Mouse (Mus musculus) right cerebral cortex, postnatal 14 days (tissue): ENCODE data around the gene Mylpf.

Experiments used
- DNase-seq: peaks from one replicate; pipeline ENCODE4 v3.0.0; 2022

The Mylpf gene

DNA sequence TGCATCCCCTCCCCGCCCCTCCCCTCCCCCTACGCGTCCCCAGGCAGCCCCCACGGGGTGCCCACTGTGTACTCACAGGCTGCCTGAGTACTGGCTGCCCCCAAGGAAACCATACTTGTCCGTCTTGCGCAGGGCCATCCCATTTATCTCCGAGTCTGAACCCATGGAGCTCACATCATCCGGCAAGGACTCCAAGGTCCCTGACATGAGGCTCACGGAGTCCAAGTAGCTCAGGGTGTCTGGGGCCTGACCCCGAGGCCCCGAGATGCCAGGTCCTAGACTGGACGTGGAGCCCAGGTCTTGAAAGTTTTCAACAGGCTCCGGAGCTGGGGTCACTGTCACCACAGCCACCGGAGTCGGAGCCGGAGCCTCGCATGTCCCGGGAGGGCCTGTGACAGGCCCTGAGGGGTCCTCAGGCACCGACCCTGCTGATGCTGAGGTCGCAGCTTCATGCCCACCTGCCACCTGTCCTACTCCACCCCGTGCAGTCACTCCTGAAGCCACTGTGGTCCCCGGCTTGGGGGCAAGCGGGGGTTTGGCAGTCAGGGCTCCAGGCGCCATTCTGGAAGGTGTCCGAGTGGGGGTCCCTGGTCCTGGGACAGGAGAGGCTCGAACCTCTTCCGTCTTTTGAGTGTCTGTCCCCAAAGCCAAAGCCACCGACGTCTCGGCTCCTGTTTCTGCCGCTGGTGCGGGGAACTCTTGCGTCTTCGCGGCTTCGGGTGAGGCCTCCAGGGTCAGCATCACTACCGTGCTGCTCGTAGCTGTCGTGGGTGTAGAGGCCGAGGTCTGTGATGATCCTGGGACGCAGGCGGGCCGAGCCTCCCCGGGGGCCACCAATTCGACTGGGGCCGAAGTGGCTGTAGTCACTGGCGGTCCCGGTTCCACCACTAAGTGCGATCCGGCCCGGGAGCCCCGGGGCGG lies 1.1 kb upstream of the Mylpf start:
- no peak for DNase-seq

DNA sequence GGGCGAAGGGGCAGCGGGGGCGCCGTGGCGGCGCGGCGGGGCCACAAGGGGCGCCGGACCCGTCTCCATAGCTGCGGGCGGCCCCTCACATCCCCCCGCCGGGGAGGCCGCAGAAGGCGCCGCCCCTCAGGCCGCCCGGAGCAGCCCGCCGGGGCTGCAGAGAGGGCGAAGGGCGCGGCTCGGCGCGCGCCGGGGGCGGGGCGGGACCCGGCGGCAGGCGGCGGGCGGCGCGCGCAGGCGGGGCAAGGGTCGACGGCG lies 466 bp upstream of the Mylpf start, which contains the start of gene Tbc1d10b:
Tbc1d10b (minus strand) TSS at position 174 of the 258 bp plus-strand sequence.
- DNase-seq, result peak; percentile 37

DNA sequence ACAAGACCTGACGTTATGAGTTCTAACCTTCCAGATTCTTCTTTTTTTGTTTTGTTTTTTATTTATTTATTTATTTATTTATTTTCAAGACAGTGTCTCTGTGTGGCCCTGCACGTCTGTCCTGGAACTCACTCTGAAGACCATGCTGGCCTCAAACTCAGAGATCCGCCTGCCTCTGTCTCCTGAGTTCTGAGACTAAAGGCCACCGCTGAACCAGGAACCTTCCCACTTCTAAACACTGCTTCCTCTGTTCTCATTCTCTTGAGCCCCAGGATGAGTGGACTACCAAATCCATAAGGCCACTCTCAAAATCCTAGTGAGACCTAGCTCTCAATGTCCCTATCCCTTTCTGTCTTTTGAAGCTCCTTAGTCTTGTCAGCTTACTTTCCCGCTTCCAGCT lies 1.2 kb downstream of the Mylpf start:
- DNase-seq, result no peak

DNA sequence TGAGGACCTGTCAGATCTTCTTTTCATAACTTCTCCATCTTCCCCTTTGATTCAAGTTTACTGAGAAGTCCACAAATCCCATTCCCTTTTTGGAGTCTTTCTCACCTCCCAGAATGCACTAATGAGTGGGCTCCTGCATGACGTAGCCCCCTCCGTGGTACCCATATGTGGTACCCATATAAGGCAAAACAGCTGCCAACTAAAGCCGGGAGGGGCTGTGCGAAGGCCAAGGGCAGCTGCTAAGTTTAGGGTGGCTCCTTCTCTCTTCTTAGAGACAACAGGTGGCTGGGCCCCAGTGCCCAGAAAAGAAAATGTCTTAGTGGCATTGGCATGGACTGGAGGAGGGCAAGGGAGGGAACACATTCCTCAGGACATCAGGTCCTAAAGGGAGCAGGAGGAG lies 1.6 kb downstream of the Mylpf start:
- DNase-seq, result no peak

DNA sequence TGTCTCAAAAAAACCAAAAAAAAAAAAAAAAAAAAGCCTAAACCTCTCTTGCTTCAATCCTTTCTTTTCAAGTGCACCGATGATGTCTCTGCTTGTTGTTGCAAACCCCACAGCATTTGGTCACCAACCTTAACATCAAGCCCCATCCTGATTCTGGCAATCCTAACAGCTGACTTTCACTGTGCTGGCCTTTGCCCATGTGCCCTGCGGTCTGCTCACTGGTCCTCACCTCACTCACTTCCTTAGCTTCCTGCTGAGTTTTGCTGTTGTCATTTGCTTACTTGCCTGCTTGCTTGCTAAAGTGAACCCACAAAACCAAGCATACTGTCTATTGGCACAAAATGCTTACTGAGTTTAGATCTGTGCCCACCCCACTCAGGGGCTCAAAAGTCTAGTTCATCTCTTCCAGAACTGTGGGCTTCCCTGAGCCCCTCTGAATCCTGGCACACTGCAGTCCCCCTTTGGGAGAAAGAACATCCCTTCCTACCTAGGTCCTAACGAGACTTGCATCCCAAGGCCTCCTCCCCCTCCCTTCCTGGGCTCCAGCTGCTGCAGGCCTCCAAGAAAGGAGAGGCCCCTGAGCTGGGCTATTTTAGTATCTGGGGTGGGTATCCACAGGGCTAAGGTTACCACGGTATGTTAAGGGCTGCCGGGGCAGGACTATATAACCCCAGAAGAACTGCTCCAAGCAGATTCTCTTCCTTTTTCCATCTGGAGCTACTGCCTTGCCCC lies 2.5 kb downstream of the Mylpf start:
- DNase-seq, result no peak

DNA sequence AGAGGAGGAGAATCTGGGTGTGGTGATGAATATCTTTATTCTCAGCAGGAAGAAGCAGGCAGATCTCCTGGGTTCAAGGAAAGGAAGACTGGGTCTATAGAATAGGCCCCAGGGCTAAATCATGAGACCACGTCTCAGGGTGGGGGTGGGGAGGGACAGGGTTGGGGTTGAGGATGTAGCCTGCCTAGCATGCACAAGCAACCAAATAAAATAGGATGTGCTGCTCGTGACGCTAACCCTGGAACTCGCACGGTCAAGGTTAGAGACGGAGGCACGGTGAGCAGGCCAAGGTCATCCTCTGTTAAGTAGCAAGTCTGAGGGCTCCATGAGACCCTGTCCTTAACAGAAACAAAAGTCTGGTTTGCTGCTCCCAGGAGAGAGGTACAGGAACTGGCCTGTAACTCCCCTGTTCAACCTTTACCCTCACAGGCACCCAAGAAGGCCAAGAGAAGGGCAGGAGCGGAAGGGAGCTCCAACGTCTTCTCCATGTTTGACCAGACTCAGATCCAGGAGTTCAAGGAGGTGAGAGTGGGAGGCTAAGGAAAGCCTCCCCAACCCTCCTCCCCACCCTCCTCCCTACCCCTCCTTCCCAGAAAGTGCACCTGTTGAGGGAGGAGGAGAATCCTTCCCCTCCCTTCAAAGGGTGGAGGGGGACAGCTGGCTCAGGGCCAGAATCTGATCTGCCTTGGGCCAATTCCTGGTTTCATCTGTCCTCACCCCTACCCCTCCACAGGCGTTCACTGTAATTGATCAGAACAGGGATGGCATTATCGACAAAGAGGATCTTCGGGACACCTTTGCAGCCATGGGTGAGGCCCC lies 4.0 kb downstream of the Mylpf start:
- no peak for DNase-seq

DNA sequence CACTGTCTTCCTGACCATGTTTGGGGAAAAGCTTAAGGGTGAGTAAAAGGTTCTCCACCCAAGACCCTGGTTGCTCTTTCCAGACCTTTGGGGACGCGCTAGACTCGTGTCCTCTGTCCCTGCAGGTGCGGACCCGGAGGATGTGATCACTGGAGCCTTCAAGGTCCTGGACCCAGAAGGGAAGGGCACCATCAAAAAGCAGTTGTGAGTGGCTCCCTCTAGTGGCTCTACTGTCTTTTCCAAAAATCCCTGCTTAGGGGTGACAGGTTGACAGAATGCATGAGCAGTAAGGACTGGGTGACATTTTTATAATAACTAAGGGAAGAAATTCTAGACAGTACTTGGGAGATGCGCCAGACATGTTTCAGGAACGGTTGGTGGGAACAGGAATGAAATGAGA lies 4.8 kb downstream of the Mylpf start:
- no peak for DNase-seq

DNA sequence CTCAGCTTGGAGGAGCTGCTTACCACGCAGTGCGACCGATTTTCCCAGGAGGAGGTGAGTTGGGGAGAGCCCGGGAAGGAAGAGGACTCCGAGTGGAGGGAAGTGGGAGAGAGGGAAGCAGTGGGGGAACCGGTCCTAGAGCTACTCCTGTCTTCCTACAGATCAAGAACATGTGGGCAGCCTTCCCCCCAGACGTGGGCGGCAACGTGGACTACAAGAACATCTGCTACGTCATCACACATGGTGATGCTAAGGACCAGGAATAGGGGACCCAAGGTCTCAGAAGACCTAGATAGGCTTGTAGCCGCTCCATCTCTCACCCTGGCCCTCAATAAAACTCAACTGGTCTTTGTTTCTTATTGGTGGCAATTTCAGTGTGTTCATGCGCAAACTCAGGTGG lies 5.2 kb downstream of the Mylpf start:
- DNase-seq, result no peak

DNA sequence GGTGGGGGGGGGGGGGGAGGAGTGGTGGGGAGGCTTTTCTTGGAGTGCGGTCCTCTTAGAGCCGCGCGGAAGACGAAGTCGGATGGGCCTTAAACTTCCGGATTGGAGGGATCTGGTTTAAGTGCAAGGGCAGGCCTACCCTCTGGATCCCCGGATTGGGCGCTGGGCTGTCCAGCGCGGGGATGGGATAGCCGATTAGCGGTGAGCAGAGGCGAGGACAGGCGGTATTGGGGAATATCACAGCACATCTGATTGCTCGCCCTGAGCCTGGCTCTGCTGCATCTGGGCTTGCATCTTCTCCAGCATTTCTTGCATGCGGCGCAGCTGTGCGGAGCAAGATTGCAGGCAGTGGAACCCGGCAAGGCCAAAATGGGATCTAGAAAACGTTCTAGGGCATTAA lies 5.8 kb downstream of the Mylpf start:
- DNase-seq, result no peak

DNA sequence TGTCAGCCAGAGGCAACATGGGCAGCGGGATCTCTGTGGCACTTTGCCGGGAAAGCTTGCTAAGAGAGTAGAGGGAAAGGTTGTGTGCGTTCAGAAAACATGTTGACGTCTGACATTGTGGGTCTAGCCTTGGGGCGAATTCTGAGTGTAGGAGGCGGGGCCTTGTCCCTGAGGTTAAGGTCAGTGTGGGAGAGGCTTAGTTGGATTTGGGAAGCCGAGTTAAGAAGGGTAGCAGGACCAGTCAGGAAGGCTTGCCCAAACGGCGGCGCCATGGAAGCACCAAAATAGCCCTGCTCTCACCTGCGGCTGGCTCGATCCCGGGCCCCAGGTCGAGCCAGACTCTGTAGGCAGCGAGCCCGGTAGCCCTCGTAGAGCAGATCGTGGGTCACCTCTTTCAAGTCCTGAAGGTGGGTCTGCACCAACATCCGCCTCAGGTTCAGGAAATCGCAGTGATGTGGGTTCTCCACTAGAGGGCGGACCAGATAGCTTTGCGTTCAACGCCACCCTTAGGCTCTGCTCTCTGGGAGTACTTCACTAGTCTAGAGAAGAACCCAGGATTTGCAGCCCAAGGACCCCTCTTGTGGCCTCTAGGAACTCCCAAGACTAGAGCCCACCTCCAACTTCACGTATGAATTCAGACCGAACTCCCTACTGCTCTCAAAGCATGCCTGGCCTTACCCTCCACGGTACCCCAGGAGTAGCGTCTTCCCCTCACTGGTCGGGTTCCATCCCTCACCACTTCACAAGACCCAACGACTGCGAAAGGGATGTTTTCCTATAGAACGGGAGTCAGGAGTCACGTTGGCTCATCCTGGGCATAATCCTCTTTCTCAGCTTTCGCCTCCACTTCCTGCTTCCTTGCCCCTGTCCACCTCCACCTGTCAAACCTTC lies 6.5 kb downstream of the Mylpf start:
- no peak for DNase-seq

DNA sequence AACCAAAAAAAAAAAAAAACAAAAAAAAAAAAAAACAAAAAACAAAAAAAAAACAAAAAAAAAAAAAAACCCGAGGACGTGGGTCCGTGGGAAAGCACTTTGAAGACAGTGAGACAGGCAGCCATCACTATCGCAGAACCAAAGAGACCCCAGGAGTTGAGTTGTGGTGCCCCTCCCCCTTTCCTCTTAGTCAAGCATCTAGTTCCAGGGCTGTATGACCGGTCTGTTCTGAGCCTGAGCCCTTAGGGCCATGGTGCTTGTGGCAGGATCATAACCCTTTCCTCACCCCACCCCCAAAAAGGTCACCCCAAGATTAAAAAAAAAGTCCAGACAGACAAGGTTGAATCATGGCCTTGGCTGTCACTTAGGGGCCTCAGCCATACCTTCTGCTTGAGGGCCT lies 7.6 kb downstream of the Mylpf start:
- DNase-seq, result no peak

DNA sequence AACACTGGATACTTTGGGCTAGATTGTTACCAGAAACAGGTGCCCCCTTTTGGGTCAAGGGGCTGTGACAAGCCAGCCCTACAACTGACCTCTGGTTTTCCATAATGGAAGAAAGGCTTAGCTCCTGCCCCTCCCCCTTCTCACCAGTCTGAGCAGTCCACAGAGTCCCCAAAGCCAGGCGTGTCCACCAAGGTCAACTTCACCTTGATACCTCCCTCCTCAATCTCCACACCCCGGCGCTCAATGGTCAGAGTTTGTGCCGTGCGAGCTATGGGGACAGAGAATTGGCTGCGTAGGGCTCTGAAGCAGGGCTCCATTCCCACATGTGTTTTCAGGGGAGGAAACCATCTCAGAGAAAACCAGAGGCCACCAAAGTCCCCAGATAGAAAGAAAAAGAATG lies 8.8 kb downstream of the Mylpf start:
- DNase-seq, result no peak

DNA sequence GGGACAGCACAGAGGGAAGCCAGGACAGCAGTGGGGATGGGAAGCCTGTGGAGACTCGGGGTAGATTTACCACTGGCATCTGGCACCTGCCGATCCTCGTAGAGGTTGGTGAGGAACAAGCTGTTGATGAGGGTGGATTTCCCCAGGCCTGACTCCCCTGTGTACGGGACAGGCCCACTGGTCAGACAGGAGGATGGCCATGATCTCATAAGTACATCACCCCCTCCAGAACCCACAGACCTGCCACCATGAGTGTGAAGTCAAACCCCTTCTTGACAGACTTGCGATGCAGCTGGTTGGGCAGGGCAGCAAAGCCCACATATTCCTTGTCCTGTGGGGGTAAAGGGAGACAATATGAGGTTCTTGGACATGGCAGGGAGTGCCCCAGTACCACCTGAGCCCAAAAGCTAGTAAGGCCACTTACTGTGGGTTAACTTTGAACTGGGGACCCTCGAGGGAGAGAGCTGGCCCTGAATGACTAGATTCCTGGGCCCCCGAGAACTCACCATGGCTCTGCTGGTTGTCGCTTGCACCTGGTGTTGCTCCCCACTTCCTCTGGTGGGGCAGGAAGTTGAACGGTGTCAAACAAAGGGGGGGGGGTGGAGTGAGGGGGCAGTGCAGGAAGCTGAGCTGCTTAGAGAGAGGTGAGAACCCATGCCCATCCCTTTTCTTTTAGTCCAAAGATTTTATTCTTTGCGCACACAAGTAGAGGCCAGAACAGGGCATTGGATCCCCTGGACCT lies 9.4 kb downstream of the Mylpf start:
- no peak for DNase-seq

DNA sequence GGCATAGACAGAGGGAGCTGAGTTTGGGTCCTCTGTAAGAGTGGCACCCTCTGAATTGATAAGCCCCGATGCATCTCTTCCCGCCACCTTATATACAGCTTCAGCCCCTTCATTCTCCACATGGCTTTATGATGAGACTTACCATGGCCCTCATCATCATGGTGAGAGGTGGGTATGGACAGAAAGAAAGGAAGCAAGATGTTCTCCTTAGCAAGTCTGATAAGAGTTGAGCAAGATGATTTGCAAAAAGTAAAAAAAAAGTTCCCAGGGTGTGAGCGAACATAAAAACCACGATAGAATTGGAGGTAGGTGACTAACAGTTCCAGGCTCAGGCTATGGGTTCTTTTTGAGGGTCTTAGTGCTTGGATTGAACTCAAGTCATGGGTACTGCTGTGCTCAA lies 10.0 kb downstream of the Mylpf start:
- no peak for DNase-seq

DNA sequence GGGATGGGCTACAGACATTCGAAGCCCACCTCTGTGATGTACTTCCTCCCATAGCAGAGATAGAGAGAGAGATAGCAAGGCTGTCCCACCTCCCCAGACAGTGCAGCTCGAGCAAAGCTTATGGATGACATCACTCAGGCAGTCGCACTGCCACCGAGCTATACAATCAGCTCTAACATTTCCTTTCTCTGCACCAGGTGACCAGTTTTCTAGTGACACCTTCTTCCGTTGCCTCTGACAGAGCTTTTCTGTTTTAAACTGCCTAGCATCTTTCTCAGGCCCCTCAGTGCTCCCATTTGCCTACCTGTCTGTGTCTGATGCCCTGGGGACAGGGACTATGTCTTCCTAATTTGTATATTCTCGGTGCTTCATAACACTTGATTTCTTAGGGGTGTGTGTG lies 11.8 kb downstream of the Mylpf start:
- no peak for DNase-seq

DNA sequence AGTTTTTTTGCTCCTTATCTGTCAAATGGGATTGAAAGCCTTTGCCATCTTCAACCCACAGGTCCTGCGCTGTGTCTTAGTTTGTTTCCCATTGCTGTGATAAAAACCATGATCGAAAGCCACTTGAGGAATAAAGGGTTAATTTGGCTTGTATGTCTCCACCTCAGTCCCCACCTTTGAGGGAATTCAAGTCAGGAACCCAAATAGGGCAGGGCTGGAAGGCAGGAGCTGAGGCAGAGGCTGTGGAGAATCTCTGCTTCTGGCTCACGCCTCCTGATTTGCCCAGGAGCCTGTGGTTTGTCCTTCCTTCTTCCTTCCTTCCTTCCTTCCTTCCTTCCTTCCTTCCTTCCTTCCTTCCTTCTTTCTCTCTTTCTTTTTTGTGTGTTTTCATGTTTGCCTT lies 14.4 kb downstream of the Mylpf start:
- DNase-seq, result no peak

DNA sequence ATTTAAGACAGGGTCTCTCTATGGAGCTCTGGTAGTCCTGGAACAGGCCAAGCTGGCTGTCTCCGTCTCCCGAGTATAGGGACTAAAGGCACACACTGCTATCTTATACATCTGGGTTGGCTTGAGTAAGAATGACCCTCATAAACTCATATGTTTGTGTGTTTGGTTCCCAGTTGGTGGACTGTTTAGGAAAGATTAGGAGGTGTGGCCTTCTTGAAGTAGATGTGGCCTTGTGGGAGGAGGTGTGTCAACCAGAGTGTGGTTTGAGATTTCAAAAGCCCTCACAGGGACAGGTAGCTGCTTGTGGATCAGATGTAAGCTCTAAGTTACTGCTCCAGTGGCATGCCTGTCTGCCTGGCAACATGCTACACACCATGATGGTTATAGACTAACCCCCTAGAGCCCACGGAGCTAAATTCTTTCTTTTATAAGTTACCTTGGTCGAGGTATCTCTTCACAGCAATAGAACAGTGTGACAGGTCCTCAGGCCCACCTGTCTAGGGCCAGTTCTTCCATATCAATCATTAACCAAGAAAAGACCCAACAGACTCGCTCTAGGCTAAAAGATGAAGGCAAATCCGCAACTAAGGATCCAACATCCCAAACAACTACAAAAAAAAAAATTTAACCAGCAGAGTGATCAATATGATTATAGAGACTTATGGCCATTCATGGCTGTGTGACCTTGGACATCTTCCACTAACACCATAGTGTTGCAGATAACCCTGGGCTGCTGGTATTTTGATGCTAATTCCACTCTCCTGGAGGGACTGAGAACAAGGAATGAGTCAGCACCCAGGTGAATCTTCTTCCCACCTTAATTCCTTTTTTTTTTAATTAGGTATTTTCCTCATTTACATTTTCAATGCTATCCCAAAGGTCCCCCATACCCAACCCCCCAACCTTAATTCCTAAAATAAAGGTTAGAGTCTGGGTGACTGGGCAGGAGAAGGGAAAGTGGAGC lies 15.1 kb downstream of the Mylpf start:
- DNase-seq, result no peak

DNA sequence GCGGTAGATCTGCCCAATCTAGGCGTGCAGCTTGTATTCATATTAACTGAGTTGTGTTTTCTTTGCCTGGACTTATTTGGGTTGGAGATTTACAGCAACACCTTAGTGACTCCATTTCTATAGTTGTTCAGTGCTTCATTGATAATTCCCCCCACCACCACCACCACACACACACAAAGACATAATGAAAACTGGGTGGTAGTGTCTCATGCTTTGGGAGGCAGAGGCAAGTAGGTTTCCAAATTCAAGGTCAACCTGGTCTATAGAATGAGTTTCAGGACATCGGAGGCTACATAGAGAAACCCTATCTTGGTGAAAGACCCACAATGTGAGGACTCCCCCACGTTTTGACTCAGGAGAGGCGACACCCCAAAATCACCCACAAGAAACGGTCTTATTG lies 15.9 kb downstream of the Mylpf start:
- no peak for DNase-seq

DNA sequence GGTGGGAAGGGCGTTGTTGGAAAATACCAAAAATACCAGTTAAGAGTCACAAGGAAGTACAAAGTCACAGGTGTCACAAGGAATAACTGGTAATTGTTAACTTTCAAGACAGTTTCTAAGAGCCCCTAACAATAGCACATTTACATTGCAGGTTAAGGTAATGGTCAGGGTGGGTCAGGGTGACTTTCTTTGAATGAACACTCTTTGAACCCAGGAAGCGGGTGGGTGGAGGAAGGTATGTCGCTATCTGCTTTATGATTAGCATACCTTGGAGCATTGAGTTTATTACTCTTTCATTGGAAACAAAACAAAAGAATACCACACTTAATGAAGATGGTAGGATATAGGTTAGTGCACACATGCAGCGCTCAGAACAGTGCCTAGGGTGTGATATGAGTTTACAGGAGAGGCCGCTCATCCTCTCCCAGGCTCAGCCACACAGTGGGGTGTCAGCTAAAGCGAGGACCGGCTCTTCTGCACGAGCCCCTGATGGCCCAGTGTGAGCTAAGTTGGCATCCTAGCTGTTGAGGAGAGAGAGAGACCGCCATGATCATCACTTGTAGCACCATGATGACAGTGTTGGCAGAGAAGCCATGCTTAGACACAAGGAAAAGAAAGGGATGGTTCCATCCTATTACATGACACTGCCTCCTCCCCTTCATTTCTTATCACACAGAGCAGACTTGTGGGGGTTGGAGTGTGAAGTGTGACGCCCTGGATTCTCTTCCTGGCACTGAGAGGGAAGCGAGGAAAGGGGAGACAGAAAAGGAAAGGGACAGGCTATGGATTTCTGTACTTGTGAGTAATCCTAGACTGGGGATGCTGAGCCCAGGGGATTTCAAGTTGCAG lies 16.7 kb downstream of the Mylpf start:
- DNase-seq, result no peak
